Mouse (Mus musculus): Measurements from ENCODE around the gene Acot13. TPM values are rescaled to one million over a fixed set of nuclear protein-coding genes. Genes with fewer than 3 reads are reported as not detected.
"Not testable (repeated sequence)": the region's sequence is repeated elsewhere in the genome, so short reads cannot be mapped to it uniquely, and the experiment has no call there.

The Acot13 gene
- total RNA-seq, 2 experiments from 2014 or later, result 90.3 to 97.4 TPM

DNA sequence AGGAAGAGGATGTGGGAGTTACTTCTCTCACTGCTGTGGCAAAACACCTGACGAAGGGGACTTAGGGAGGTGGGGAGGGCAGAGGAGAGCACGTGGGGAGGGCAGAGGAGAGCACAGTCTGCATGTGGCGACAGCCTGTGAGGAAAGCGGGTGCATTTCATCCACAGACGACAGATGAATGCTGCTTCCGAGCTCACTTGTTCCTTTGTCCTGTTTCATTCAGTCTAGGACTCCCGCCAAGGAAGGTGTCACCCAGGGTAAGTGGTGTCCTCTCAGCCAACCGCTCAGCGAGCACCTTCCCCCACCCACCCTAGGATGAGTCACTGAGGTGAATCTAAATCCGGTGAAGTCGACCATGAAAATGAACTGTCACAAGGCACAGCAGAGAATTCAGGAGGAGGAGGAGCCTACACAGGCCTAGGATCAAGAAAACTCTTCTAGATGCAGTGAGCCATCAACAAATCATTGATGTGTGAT, 45.3 kb downstream of the Acot13 start:
- no peak for DNase-seq

DNA sequence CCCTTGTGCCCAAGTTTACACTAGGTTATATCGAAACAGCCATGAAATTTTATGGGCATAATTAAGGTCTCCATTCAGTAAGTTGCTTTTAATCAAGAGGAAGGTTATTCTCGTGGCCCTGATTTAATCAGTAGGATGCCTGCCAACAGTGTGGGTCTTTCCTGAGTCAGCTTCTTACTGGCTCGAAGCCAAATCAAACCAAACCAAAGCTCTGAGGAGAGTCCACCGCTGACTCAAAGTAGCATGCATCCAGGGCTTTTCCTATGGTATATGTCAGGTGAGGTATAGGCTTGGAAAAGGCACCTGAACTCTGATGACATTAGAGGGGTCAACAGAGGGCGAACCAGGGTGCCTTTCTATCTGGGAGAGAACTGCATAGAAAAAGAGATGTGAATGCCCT, 49.4 kb downstream of the Acot13 start:
- DNase-seq, result no peak

DNA sequence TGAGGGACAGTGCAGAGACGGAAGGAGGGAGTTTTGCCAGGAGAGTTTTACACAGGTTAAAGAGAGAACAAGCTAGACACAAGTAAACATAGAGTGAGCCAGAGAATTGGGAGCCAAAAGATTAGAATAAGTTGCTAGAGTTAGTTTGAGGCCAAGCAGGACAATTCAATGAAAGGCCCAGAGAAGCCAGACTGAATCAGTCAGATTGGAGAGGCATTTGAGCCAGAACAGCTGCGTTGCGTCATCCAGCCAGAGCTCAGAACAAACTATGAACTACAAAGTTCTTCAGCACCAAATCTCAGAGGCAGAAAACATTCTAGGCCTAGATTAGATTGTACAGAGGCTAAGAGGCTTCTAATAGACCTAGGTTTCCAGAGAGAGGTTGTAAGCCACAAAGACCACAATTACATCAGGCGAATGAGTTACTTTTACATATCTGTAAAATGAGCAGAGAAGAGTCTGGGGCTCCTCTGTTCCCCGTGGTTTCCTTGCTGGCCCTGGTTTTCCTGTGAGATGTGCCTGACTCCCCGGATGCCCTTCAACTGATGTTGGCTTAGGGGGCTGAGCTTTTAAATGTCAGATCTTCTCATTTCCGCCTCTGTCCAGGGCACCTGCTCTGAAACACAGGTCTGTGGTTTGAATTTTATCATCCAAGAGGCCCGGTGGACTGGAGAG, 52.5 kb downstream of the Acot13 start:
- DNase-seq, result no peak

DNA sequence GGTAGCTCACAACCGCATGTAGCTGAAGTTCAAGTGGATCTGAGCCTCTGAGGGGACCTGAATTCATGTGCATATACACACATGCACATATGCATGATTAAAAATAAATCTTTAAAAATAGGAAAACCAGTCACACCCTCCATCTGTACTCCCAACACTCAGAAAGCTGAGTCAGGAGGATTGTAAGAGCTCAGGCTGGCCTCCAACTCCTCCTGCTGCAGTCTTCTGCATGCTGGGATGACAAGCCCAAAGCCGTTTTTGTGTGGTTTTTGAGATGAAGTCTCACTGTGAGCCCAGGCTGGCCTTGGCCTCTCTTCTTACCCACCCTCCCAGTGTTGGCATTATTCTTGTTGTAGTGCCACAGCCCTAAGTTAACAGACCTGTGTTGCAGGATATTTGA, 53.3 kb downstream of the Acot13 start:
- no peak for DNase-seq

DNA sequence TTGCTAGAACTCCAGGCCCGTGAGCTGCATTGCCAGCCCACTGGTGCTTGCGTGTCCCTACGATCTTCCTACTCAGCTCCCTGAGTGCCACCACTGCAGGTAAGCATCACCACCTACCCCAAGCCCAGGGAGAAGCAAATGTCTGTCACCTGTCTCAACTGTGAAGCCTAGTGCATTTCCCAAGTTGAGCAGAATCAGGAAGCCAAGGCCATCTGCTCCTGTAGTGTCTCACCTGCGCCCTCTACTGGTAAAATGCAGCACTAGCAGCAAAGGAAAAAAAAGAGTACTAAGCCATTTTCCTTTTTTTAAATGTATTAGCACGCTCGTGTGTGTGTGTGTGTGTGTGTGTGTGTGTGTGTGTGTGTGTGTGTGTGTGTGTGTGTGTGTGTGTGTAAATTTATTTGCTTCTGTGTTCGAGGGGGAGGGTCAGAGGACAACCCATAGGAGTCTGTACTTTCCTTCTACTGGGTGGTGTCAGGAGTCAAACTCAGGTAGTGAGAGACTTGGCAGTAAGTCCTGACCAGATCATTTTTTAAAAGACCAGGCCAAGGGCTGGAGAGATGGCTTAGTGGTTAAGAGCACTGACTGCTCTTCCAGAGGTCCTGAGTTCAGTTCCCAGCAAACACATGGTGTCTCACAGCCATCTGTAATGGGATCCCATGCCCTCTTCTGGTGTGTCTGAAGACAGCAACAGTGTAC, 55.0 kb downstream of the Acot13 start:
- DNase-seq, result peak; percentile 27

DNA sequence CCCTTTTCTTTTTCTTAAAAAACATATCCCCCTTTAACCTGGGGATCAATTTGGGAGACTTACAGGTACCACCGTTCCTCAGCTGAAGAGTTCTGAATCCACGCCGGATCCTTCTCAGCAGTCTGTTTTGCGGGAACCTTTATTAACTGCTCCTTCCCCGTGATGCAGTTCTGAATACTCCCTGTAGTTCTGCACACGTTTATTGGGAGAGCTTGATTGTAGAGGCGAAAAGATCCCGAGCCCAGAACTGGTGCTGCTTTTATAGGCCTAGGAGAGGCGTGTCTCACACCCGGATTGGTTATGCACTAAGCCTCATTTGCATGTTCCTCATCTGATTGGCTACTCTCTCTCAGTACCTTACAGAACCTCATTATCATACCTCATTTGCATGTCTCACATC, 59.9 kb downstream of the Acot13 start:
- DNase-seq, result not testable (repeated sequence)

Other genes with a start within 250 kb of the Acot13 start
- gene Ripor2, start 249.4 kb downstream of the Acot13 start, total RNA-seq (2021), result 10 to 100 TPM; 10.2 to 11.9 TPM
- not detected for gene Armh2, start 90.3 kb downstream of the Acot13 start, total RNA-seq (2021)
- gene Gmnn, start 69.6 kb downstream of the Acot13 start, total RNA-seq (2021), result 1 to 10 TPM; 3.7 to 5.6 TPM
- 10 to 100 TPM; 61.1 to 71.3 TPM for gene BC005537, start 29.9 kb downstream of the Acot13 start, total RNA-seq (2021)
- 10 to 100 TPM; 10.8 to 12.4 TPM for gene Tdp2, start 139 bp upstream of the Acot13 start, total RNA-seq (2021)
- under 1 TPM; 0.05 to 0.07 TPM for gene D130043K22Rik, start 13.6 kb upstream of the Acot13 start, total RNA-seq (2021)
- 1 to 10 TPM; 3.0 to 3.3 TPM for gene Aldh5a1, start 106.1 kb upstream of the Acot13 start, total RNA-seq (2021)
- gene Gpld1, start 111.6 kb upstream of the Acot13 start, total RNA-seq (2021), result under 1 TPM; 0.40 to 0.54 TPM
- gene Mrs2, start 188.8 kb upstream of the Acot13 start, total RNA-seq (2021), result 10 to 100 TPM; 22.9 to 31.8 TPM
- gene Dcdc2a, start 224.5 kb upstream of the Acot13 start, total RNA-seq (2021), result under 1 TPM; 0.07 to 0.14 TPM